Mouse (Mus musculus) heart, embryonic 16.5 days (tissue): ENCODE results near the gene Sv2b. TPM values are rescaled to one million over a fixed set of nuclear protein-coding genes. Genes with fewer than 3 reads are reported as not detected.
"Not testable (repeated sequence)": the region's sequence is repeated elsewhere in the genome, so short reads cannot be mapped to it uniquely, and the experiment has no call there.

Experiments
- ATAC-seq: fragments of 200-750 bp; cut with Nextera tagmentation; replicated peaks from 2 replicates; pipeline ENCODE4 v1.8.0; 2017; ENCODE audit warnings: moderate number of reproducible peaks; ENCODE audit not compliant: insufficient read depth, low FRiP score; ENCODE audit errors: extremely low read depth
- H3K27ac ChIP-seq: fragments of 300-500 bp; sonication (generic); 2 replicates; pipeline ENCODE4 v1.5.1; 2014; ENCODE audit warnings: mild to moderate bottlenecking, low read length, control low read depth, moderate library complexity
- H3K27me3 ChIP-seq: fragments of 300-500 bp; sonication (generic); 2 replicates; pipeline ENCODE4 v1.6.1; 2014; ENCODE audit warnings: low read length, mixed read lengths; ENCODE audit not compliant: control insufficient read depth, insufficient read depth
- H3K36me3 ChIP-seq: fragments of 300-500 bp; sonication (generic); 2 replicates; pipeline ENCODE4 v1.6.1; 2014; ENCODE audit not compliant: control insufficient read depth, insufficient read depth
- H3K4me1 ChIP-seq: fragments of 300-500 bp; sonication (generic); 2 replicates; pipeline ENCODE4 v1.6.1; 2014; ENCODE audit warnings: low read length, mixed read lengths; ENCODE audit not compliant: control insufficient read depth, insufficient read depth
- H3K4me2 ChIP-seq: fragments of 300-500 bp; sonication (generic); 2 replicates; pipeline ENCODE4 v1.6.1; 2014; ENCODE audit warnings: low read depth, mild to moderate bottlenecking, control low read depth, low read length
- H3K4me3 ChIP-seq: fragments of 300-500 bp; sonication (generic); 2 replicates; pipeline ENCODE4 v1.5.1; 2014; ENCODE audit warnings: mild to moderate bottlenecking, control low read depth, low read length
- H3K9ac ChIP-seq: fragments of 300-500 bp; sonication (generic); 2 replicates; pipeline ENCODE4 v1.6.1; 2014; ENCODE audit warnings: low read length, control low read depth
- H3K9me3 ChIP-seq: fragments of 300-500 bp; sonication (generic); replicated peaks from 2 replicates; pipeline ENCODE4 v1.6.1; 2016; ENCODE audit warnings: low read length; ENCODE audit not compliant: control insufficient read depth
- WGBS: fragments of 180-500 bp; shearing (Covaris S2); extraction: QIAGEN DNeasy Blood & Tissue Kit; methylation state at CpG from one replicate; pipeline ENCODE4 v1.1.7; 2014; 5-methylcytosine and 5-hydroxymethylcytosine counted together
- polyA plus RNA-seq: library from polyadenylated mRNA; unstranded; fragments of >200 nt; fragmentation: Nextera tagmentation; extraction: Ambion mirVana; gene quantifications from 2 replicates; pipeline ENCODE4 v1.2.1, GENCODE M21; 2015

Sv2b gene
- polyA plus RNA-seq, 1 experiment from 2014 or later = 1.0 TPM

DNA sequence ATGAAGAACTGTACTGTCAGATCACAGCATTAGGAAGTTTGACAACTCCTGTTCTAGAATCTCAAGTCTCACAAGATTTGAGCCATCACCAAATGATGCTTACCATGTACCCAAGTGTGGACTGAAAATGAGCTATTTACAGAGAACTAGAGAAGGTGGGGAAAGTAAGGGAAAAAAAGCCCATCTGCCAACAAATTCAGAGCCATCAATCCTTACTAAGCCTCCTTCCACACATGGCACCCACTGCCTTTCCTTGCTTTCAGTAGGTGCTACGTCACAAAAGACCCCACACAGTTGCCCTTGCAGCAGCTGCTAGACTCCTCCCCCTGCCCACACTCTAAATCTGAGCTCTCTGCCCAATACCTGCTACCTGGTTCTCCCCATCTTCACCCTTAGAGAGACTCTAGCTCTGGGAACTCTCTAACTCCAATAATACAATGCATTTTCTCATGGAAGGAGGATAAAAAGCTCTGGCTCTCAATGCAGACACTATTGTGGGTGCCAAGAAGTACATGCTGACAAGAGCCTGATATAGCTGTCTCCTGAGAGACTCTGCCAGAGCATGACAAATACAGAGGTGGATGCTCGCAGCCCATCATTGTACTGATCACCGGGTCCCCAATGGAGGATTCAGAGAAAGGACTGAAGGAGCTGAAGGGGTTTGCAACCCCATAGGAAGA lies 101.0 kb downstream of the Sv2b start:
- no peak for ATAC-seq
- WGBS = 73% methylated on average over 3 of the region's 3 CpGs
- no peak overlapping the region for H3K4me2 ChIP-seq
- H3K9me3 ChIP-seq = no peaks in the 10 kb centered on the region
- H3K9ac ChIP-seq = no peak overlapping the region
- no peaks in the 10 kb centered on the region for H3K36me3 ChIP-seq
- H3K4me3 ChIP-seq = no peak overlapping the region
- H3K4me1 ChIP-seq = no peaks in the 10 kb centered on the region
- H3K27me3 ChIP-seq = no peaks in the 10 kb centered on the region
- no peak overlapping the region for H3K27ac ChIP-seq

DNA sequence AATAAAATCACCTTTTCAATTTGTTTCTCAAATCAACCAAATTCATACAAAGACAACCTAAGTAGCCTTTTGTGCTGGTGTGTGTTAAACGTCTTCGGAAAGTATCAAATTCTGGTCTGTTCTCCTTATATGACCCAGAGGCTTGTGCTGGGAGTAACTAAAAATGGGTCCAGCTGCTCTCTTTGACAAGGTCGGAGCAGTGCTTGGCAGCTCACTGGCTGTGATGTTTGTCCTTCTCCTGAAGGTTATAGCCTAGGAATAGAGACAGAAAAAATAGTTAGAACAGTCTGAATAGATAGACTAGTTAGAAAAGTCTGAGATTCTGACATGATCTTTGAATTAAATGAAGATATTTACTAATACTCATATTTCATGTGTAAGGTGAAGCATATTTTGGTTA lies 102.4 kb downstream of the Sv2b start:
- Histone ChIP-seq H3K9me3 (no peaks in the 10 kb centered on the region), H3K36me3 (no peaks in the 10 kb centered on the region), H3K4me2 (no peak overlapping the region), H3K4me1 (no peaks in the 10 kb centered on the region), H3K27ac (no peak overlapping the region), H3K9ac (no peak overlapping the region), H3K27me3 (no peaks in the 10 kb centered on the region), H3K4me3 (no peak overlapping the region)
- ATAC-seq = no peak
- 81% methylated on average over 3 of the region's 3 CpGs for WGBS

DNA sequence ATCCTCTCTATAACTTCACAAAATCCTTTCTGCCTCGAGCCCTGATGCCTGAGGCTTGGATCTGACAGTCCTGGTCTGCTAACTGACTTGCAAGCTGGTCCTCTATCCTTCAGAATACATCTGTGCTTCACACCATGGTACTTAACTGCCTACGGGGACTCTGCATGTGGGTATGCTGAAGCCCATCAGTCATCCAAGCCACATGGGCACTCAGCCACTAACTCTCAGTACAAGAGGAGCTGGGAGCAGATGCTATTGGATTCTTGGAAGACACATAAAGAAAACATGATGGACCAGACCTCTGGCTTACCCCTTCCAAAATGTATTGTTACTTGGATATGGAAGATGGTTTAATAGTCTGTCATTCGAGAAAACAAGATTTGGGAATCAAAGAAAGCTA lies 103.7 kb downstream of the Sv2b start:
- no peaks in the 10 kb centered on the region for H3K9me3 ChIP-seq
- H3K9ac ChIP-seq = no peak overlapping the region
- H3K4me3 ChIP-seq = no peak overlapping the region
- ATAC-seq = no peak
- no peak overlapping the region for H3K4me2 ChIP-seq
- WGBS = 61% methylated on average over 3 of the region's 3 CpGs
- no peaks in the 10 kb centered on the region for H3K36me3 ChIP-seq
- no peak overlapping the region for H3K27ac ChIP-seq
- no peaks in the 10 kb centered on the region for H3K4me1 ChIP-seq
- H3K27me3 ChIP-seq = no peaks in the 10 kb centered on the region

DNA sequence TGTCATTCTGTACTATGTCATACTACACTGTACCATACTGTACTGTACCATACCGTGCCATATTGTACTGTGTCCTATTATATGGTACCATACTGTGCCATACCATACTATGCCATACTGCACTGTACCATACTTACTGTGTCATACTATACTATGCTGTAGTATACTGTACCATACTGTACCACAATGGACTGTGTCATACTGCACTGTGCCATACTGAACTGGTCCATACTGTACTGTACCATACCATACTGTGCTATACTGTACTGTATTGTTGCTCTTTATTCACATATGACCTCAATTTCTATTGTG lies 114.2 kb downstream of the Sv2b start:
- not testable (repeated sequence) for H3K27ac ChIP-seq, ATAC-seq, H3K4me3 ChIP-seq, H3K4me1 ChIP-seq, H3K27me3 ChIP-seq, H3K4me2 ChIP-seq, H3K9ac ChIP-seq, H3K36me3 ChIP-seq, H3K9me3 ChIP-seq
- 96% methylated on average over 1 of the region's 1 CpGs for WGBS

DNA sequence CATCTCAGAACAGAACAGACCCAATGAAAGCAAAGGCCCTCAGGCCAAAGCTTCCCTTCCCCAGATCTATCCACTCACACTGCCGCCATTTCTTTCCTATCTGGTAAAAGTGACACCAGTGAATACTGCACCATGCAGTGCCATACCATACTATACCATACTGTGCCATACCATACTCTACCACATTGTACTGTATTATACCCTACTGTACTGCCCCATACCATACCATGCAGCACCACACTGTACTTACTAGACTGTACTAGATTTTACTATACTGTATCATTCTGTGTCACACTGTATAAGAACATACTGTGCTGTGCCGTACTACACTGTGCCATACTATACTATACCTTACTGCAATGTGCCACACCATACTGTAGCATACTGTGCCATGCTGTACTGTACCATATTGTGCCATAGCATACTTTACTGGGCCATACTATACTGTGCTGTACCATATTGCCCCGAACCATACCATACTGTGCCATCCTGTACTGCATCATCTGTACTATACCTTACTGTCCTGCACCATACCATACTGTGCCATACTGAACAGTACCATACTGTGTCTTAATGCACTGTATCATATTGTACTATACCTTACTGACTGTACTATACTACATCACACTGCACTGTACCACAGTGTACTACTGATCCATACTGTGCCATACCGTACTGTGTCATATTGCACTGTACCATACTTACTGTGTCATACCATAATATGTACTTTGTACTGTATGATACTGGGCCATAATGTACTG lies 114.7 kb downstream of the Sv2b start:
- 89% methylated on average over 4 of the region's 4 CpGs for WGBS
- no peaks in the 10 kb centered on the region for H3K27me3 ChIP-seq
- no peak overlapping the region for H3K4me2 ChIP-seq
- no peak overlapping the region for H3K9ac ChIP-seq
- no peaks in the 10 kb centered on the region for H3K4me1 ChIP-seq
- no peaks in the 10 kb centered on the region for H3K9me3 ChIP-seq
- no peak overlapping the region for H3K4me3 ChIP-seq
- no peak overlapping the region for H3K27ac ChIP-seq
- no peaks in the 10 kb centered on the region for H3K36me3 ChIP-seq
- no peak for ATAC-seq

DNA sequence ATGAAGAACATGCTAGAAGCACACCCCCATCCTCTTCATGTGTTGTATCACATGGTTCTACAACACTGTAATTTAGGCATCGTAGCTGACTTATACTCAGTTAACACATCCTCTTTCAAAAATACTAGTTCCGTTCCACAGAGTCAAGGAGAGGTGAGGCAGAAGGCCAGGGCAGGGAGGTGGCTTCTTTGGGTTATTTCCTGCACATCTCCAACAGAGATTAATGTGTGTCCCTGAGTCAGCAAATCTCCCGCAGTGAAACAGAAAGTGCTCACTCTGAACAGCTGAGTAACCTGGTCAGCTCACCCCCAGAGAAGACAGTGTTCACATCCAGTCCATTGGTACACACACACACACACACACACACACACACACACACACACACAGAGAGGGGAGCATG lies 118.9 kb downstream of the Sv2b start:
- Histone ChIP-seq H3K4me3 (no peak overlapping the region), H3K4me1 (no peaks in the 10 kb centered on the region), H3K36me3 (no peaks in the 10 kb centered on the region), H3K4me2 (no peak overlapping the region), H3K9ac (no peak overlapping the region), H3K27me3 (no peaks in the 10 kb centered on the region), H3K27ac (no peak overlapping the region), H3K9me3 (no peaks in the 10 kb centered on the region)
- 71% methylated on average over 3 of the region's 3 CpGs for WGBS
- ATAC-seq = no peak

DNA sequence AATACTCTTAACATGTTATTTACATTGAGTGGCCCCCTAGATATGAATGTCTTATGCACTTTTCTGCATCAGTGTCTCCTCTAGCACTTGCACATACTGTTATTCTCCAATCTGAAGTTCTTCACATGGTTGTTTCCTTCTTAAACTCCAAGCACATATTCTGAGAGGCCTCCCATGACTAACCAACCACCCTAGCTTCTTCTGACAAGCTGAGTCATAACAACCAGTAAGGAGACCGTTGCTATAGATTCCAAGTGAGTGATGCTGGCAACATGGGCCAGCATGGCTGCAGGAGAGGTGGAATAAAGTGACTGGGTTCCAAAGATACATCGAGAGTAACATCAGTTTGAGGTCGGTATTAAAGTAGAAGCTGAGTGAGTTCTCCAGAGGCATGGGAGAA lies 134.0 kb downstream of the Sv2b start:
- no peak overlapping the region for H3K27ac ChIP-seq
- no peak overlapping the region for H3K9ac ChIP-seq
- H3K27me3 ChIP-seq = no peaks in the 10 kb centered on the region
- H3K4me1 ChIP-seq = no peaks in the 10 kb centered on the region
- no peak for ATAC-seq
- H3K9me3 ChIP-seq = no peaks in the 10 kb centered on the region
- no peak overlapping the region for H3K4me2 ChIP-seq
- H3K4me3 ChIP-seq = no peak overlapping the region
- no peaks in the 10 kb centered on the region for H3K36me3 ChIP-seq
- 76% methylated on average over 3 of the region's 3 CpGs for WGBS

DNA sequence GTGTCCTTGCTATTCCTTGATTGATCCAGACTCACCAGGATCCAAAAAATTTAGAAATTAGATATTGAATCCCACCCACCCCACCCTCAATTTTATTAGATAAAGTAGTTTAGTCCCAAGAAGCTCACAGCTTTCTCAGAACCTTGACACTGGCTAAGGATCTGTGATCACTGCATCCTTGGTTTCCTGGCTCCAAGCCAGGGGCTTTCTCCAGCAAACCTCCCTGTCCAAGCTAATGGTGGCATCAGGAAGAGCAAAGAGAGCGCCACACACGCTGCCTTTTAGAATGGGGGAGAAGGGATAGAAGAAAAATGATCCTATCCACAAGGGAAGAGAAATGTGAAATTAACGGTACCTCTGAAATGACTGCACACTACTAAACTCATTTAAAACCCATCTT lies 141.6 kb downstream of the Sv2b start:
- Histone ChIP-seq H3K9me3 (no peaks in the 10 kb centered on the region), H3K27me3 (no peaks in the 10 kb centered on the region), H3K4me3 (no peak overlapping the region), H3K9ac (no peak overlapping the region), H3K4me1 (no peaks in the 10 kb centered on the region), H3K36me3 (no peaks in the 10 kb centered on the region), H3K4me2 (no peak overlapping the region), H3K27ac (no peak overlapping the region)
- no peak for ATAC-seq
- WGBS = 86% methylated on average over 3 of the region's 3 CpGs

DNA sequence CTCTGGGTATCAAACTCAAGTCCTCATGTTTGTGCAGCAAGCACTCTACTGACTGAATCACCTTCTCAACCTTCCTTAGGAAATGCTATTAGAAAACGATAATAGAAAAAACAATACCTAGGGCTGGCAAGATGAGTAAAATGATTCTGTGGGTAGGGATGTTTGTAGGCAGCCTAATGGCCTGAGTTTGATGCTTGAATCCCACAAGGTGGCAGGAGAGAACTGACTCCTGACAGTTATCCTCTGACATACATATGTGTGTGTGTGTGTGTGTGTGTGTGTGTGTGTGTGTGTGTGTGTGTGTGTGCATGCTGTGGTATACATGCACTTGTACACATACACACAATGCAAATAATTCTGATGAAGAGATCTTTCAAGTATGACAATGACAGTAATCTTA lies 161.9 kb downstream of the Sv2b start:
- 77% methylated on average over 1 of the region's 1 CpGs for WGBS
- no peak for ATAC-seq
- H3K27ac ChIP-seq = no peak overlapping the region

More for the DNA sequence above, 161.9 kb downstream of the Sv2b start:
- no peak overlapping the region for H3K9ac ChIP-seq
- H3K4me1 ChIP-seq = peaks cover 9% of the 10 kb centered on the region
- no peak overlapping the region for H3K4me3 ChIP-seq
- no peak overlapping the region for H3K4me2 ChIP-seq
- H3K27me3 ChIP-seq = no peaks in the 10 kb centered on the region
- H3K36me3 ChIP-seq = no peaks in the 10 kb centered on the region
- no peaks in the 10 kb centered on the region for H3K9me3 ChIP-seq
